Mouse (Mus musculus) intestine, embryonic 14.5 days (tissue): Measurements from ENCODE around the gene Des. TPM values are rescaled to one million over a fixed set of nuclear protein-coding genes. Genes with fewer than 3 reads are reported as not detected.
A peak's percentile ranks its signal among the peaks of the same experiment; 100 is the strongest.

Experiments
- ATAC-seq: fragments of 200-750 bp; cut with Nextera tagmentation; replicated peaks from 2 replicates; pipeline ENCODE4 v1.8.0; 2017; ENCODE audit warnings: low read depth, moderate number of reproducible peaks, moderate TSS enrichment, moderate library complexity; ENCODE audit not compliant: low FRiP score, low TSS enrichment
- DNase-seq: peaks from one replicate; pipeline ENCODE4 v3.0.0-alpha.2; 2018; ENCODE audit warnings: low spot score
- H3K27ac ChIP-seq: fragments of 300-500 bp; sonication (generic); 2 replicates; pipeline ENCODE4 v1.5.1; 2014; ENCODE audit warnings: low read depth, mild to moderate bottlenecking, control low read depth
- H3K27me3 ChIP-seq: fragments of 300-500 bp; sonication (generic); replicated peaks from 2 replicates; pipeline ENCODE4 v1.6.1; 2014; ENCODE audit warnings: low read length, control low read depth; ENCODE audit not compliant: control insufficient read depth, insufficient read depth
- H3K36me3 ChIP-seq: fragments of 300-500 bp; sonication (generic); 2 replicates; pipeline ENCODE4 v1.6.1; 2014; ENCODE audit warnings: low read length, control low read depth; ENCODE audit not compliant: control insufficient read depth, insufficient read depth
- H3K4me1 ChIP-seq: fragments of 300-500 bp; sonication (generic); replicated peaks from 2 replicates; pipeline ENCODE4 v1.6.1; 2014; ENCODE audit warnings: low read length, control low read depth, mixed read lengths; ENCODE audit not compliant: control insufficient read depth, insufficient read depth
- H3K4me2 ChIP-seq: fragments of 300-500 bp; sonication (generic); 2 replicates; pipeline ENCODE4 v1.6.1; 2014; ENCODE audit warnings: low read length
- H3K4me3 ChIP-seq: fragments of 300-500 bp; sonication (generic); 2 replicates; pipeline ENCODE4 v1.5.1; 2014; ENCODE audit warnings: low read depth, low read length, control low read depth, mixed read lengths
- H3K9ac ChIP-seq: fragments of 300-500 bp; sonication (generic); 2 replicates; pipeline ENCODE4 v1.6.1; 2014; ENCODE audit warnings: mild to moderate bottlenecking, low read length
- H3K9me3 ChIP-seq: fragments of 300-500 bp; sonication (generic); 2 replicates; pipeline ENCODE4 v1.6.1; 2016; ENCODE audit warnings: low read length, control low read depth; ENCODE audit not compliant: control insufficient read depth
- WGBS: fragments of 180-500 bp; shearing (Covaris S2); extraction: QIAGEN DNeasy Blood & Tissue Kit; methylation state at CpG from one replicate; pipeline ENCODE4 v1.1.7; 2014; 5-methylcytosine and 5-hydroxymethylcytosine counted together
- polyA plus RNA-seq: library from polyadenylated mRNA; unstranded; fragments of >200 nt; fragmentation: Nextera tagmentation; extraction: Ambion mirVana; gene quantifications from 2 replicates; pipeline ENCODE4 v1.2.1, GENCODE M21; 2014

Des gene
- polyA plus RNA-seq, 1 experiment from 2014 or later, result 73.2 TPM

DNA sequence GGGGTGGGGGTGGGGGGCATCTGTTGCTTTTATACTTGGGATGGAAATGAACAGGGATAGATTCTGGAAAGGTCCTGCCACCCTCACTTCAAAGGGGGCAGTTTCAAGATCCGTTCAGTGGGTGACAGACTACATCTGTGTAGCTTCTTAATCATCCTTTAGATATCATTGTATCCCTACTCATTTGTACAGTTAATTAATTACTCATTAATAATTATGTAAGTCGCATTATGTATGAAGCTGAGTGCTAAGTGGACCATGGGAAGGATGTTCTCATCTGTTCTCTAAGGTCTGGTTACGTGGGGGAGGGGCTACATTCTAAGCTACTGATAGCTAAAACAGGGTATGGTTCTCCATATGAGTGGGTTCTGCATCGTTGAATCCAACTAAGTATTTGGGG lies 41.4 kb upstream of the Des start:
- 89% methylated on average over 4 of the region's 4 CpGs for WGBS
- peaks cover 18% of the 10 kb centered on the region for H3K36me3 ChIP-seq
- no peak overlapping the region for H3K4me2 ChIP-seq
- H3K27ac ChIP-seq, result no peak overlapping the region
- no peaks in the 10 kb centered on the region; the same call in 1 of the 2 replicates for H3K4me1 ChIP-seq
- ATAC-seq (no peak), DNase-seq (no peak)
- H3K9me3 ChIP-seq, result no peaks in the 10 kb centered on the region
- H3K27me3 ChIP-seq, result no peaks in the 10 kb centered on the region
- H3K9ac ChIP-seq, result no peak overlapping the region
- no peak overlapping the region for H3K4me3 ChIP-seq

GRCm38 (mm10) chr1:75319166-75319565 lies 41.0 kb upstream of the Des start:
- Histone ChIP-seq H3K4me1 (no peaks in the 10 kb centered on the region; the same call in 1 of the 2 replicates), H3K4me2 (no peak overlapping the region), H3K9me3 (no peaks in the 10 kb centered on the region), H3K4me3 (no peak overlapping the region), H3K27ac (no peak overlapping the region), H3K9ac (no peak overlapping the region), H3K36me3 (peaks cover 15% of the 10 kb centered on the region), H3K27me3 (no peaks in the 10 kb centered on the region)
- ATAC-seq (no peak), DNase-seq (no peak)
- 78% methylated on average over 10 of the region's 10 CpGs for WGBS

DNA sequence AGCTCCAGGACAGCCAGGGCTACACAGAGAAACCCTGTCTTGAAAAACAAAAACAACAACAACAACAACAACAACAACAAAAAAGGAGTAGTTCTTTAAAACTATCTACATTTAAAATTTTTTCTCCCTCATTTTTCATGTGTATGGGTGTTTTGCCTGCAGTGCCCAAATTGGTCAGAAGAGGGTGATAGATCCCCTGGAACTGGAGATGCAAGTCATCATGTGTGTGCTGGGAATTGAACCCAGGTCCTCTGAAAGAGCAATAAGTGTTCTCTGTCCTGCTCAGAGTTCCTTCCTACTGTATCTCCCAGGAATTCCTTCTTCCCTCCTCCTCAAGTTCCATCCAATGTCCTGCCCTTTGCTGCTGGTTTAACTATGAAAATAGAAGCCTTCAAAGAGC lies 32.7 kb upstream of the Des start:
- Histone ChIP-seq H3K36me3 (no peaks in the 10 kb centered on the region), H3K27me3 (no peaks in the 10 kb centered on the region), H3K4me2 (no peak overlapping the region), H3K4me3 (no peak overlapping the region), H3K27ac (no peak overlapping the region), H3K9me3 (no peaks in the 10 kb centered on the region), H3K9ac (no peak overlapping the region), H3K4me1 (no peaks in the 10 kb centered on the region)
- no peak for DNase-seq
- ATAC-seq, result no peak

DNA sequence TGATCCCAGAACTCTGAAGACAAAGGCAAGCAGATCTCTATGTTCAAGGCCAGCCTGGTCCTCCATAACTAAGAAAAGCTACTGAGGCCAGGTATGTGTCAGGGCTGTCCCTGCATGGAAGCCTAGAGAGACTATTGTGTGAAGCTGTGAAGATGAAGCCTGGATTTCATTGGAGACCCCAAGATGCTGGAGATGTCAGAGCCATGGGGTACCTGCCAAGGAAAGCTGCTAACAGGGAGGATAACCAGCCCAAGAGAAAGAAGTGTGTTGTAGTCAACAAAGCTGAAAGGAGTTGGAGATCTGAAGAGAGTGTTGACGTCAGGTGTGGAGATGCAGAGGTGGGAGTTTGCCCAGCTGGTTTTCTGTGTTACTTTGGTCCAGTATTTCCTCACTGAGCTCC lies 28.9 kb upstream of the Des start:
- 80% methylated on average over 1 of the region's 1 CpGs for WGBS
- DNase-seq, result no peak

GRCm38 (mm10) chr1:75336461-75336860 lies 23.7 kb upstream of the Des start:
- Histone ChIP-seq H3K9me3 (no peaks in the 10 kb centered on the region), H3K4me2 (no peak overlapping the region), H3K9ac (no peak overlapping the region), H3K4me1 (peaks cover 29% of the 10 kb centered on the region), H3K27ac (no peak overlapping the region), H3K36me3 (no peaks in the 10 kb centered on the region), H3K4me3 (no peak overlapping the region), H3K27me3 (no peaks in the 10 kb centered on the region)
- 28% methylated on average over 3 of the region's 3 CpGs for WGBS
- ATAC-seq (no peak), DNase-seq (no peak)

More for the DNA sequence above, 28.9 kb upstream of the Des start:
- Histone ChIP-seq H3K27ac (no peak overlapping the region), H3K9me3 (no peaks in the 10 kb centered on the region), H3K9ac (no peak overlapping the region), H3K36me3 (no peaks in the 10 kb centered on the region), H3K27me3 (no peaks in the 10 kb centered on the region), H3K4me3 (no peak overlapping the region), H3K4me2 (no peak overlapping the region), H3K4me1 (peaks cover 4% of the 10 kb centered on the region; the same call in 1 of the 2 replicates)
- no peak for ATAC-seq

- DNase-seq, result no peak
- Histone ChIP-seq H3K36me3 (no peaks in the 10 kb centered on the region), H3K27ac (peak overlapping the region; percentile 48; the same call in 1 of the 2 replicates), H3K4me3 (no peak overlapping the region), H3K9me3 (no peaks in the 10 kb centered on the region), H3K4me2 (no peak overlapping the region), H3K4me1 (peaks cover 29% of the 10 kb centered on the region), H3K9ac (no peak overlapping the region), H3K27me3 (no peaks in the 10 kb centered on the region)
- 43% methylated on average over 9 of the region's 9 CpGs for WGBS
- ATAC-seq, result no peak
Measured at GRCm38 (mm10) chr1:75337097-75337496, 23.0 kb upstream of the Des start.

DNA sequence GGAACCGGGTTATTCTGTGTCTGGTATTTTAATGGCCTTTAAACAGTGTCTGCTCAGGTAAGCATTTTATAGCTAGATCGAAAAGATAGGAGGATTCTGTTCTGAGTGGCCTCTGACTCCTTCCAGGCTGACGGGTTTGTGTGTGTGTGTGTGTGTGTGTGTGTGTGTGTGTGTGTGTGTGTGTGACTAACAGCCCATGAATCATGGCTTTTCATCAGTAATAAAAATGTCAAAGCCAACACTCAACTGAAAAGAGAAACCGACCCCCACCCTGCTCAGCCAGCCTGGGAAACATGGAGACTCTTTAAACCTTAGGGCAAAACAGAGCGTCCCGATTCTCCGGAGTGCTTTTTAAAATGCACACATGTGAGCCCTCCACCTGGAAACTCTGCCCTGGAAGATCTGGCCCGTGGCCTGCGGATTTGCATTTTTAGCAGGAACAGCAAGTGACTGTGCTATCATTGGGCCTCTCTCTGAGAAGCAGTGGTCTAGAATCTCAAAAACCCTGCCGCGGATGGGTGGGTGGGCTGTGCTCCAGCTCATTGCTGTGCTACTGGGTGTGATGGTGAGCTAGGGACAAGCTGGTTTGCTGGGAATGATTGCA lies 21.9 kb upstream of the Des start:
- H3K4me3 ChIP-seq, result no peak overlapping the region
- H3K27me3 ChIP-seq, result no peaks in the 10 kb centered on the region
- peak overlapping the region; percentile 32 for H3K4me2 ChIP-seq
- H3K4me1 ChIP-seq, result peaks cover 29% of the 10 kb centered on the region
- H3K9ac ChIP-seq, result no peak overlapping the region
- ATAC-seq, result peak; percentile 61
- peak overlapping the region; percentile 54; the same call in 1 of the 2 replicates for H3K27ac ChIP-seq
- no peaks in the 10 kb centered on the region for H3K9me3 ChIP-seq
- WGBS, result 8% methylated on average over 11 of the region's 11 CpGs
- H3K36me3 ChIP-seq, result no peaks in the 10 kb centered on the region
- DNase-seq, result no peak

GRCm38 (mm10) chr1:75339337-75339736 lies 20.8 kb upstream of the Des start:
- no peaks in the 10 kb centered on the region for H3K9me3 ChIP-seq
- H3K4me3 ChIP-seq, result no peak overlapping the region
- DNase-seq (no peak), ATAC-seq (no peak)
- peak overlapping the region; percentile 8; the same call in 1 of the 2 replicates for H3K27ac ChIP-seq
- peaks cover 36% of the 10 kb centered on the region for H3K4me1 ChIP-seq
- H3K4me2 ChIP-seq, result no peak overlapping the region; the same call in 1 of the 2 replicates
- H3K27me3 ChIP-seq, result no peaks in the 10 kb centered on the region
- H3K9ac ChIP-seq, result no peak overlapping the region
- 23% methylated on average over 9 of the region's 9 CpGs for WGBS
- H3K36me3 ChIP-seq, result no peaks in the 10 kb centered on the region

- H3K27ac ChIP-seq, result no peak overlapping the region
- WGBS, result 72% methylated on average over 2 of the region's 2 CpGs
- H3K4me3 ChIP-seq, result no peak overlapping the region
- DNase-seq, result no peak
- H3K36me3 ChIP-seq, result no peaks in the 10 kb centered on the region
- H3K27me3 ChIP-seq, result no peaks in the 10 kb centered on the region
- no peak overlapping the region for H3K9ac ChIP-seq
- H3K4me2 ChIP-seq, result no peak overlapping the region
- H3K9me3 ChIP-seq, result no peaks in the 10 kb centered on the region
- no peak for ATAC-seq
- H3K4me1 ChIP-seq, result peaks cover 47% of the 10 kb centered on the region
Measured at GRCm38 (mm10) chr1:75340519-75340918, 19.6 kb upstream of the Des start.
